Mouse (Mus musculus): Measurements from ENCODE around the gene Hif3a.

GRCm38 (mm10) chr7:16988405-16988804 is 73.8 kb downstream of the Hif3a start:
- no peak for TF ChIP-seq GATA1 (IDR thresholded peaks at IDR 0.05; ENCODE audit: low read length)
- TF ChIP-seq TAL1 (IDR thresholded peaks at IDR 0.05; ENCODE audit: low read length) = no peak

All from erythroblast, embryonic 14.5 days (primary cell).